Mouse (Mus musculus) CH12.LX (cell line): ENCODE data around the gene Ccdc194. TPM values are rescaled to one million over a fixed set of nuclear protein-coding genes. Genes with fewer than 3 reads are reported as not detected.

ENCODE experiments used
- DNase-seq: peaks from one replicate; pipeline ENCODE4 v3.0.0-alpha.2; 2013; ENCODE audit errors: extremely low read depth
- H3K27ac ChIP-seq: 2 replicates; pipeline ENCODE4 v1.5.1; 2012; ENCODE audit warnings: low read depth, mild to moderate bottlenecking, control low read depth, moderate library complexity; ENCODE audit not compliant: insufficient read depth
- H3K27me3 ChIP-seq: replicated peaks from 2 replicates; pipeline ENCODE3; 2012; ENCODE audit warnings: inconsistent platforms
- H3K36me3 ChIP-seq, 2 experiments: replicated peaks in 1 of 2; 2 replicates each; pipeline versions ENCODE3 to v1.6.1; 2012; ENCODE audit warnings: inconsistent platforms in 1 of 2, low read length in 1 of 2, mild to moderate bottlenecking in 1 of 2, mixed read lengths in 1 of 2, moderate library complexity in 1 of 2; ENCODE audit not compliant: control insufficient read depth in 1 of 2, insufficient read depth in 1 of 2
- H3K4me1 ChIP-seq, 2 experiments: 2 replicates each; pipeline ENCODE4 v1.6.1; 2012; ENCODE audit warnings: inconsistent platforms in 1 of 2, moderate library complexity in 1 of 2; ENCODE audit not compliant: insufficient read depth in 2 of 2, control insufficient read depth in 1 of 2
- H3K4me2 ChIP-seq: 2 replicates; pipeline ENCODE4 v1.6.1; 2012; ENCODE audit warnings: low read depth, mild to moderate bottlenecking, control low read depth; ENCODE audit not compliant: poor library complexity, insufficient read depth, severe bottlenecking
- H3K4me3 ChIP-seq, 3 experiments: fragments of 150-350 bp in 1 of 3; sonication (generic) in 1 of 3; replicated peaks in 1 of 3; 2 replicates each; pipeline versions ENCODE3 to v1.5.1; 2011 to 2012; ENCODE audit warnings: low read depth in 2 of 3, low read length in 2 of 3, mild to moderate bottlenecking in 2 of 3, moderate library complexity in 2 of 3, control low read depth in 1 of 3, improper control_type of control experiment in 1 of 3, inconsistent platforms in 1 of 3, mixed read lengths in 1 of 3; ENCODE audit not compliant: poor library complexity in 1 of 3
- H3K79me2 ChIP-seq: replicated peaks from 2 replicates; pipeline ENCODE4 v1.6.1; 2012; ENCODE audit warnings: mild to moderate bottlenecking, moderate library complexity; ENCODE audit not compliant: control insufficient read depth, poor library complexity, insufficient read depth, severe bottlenecking; ENCODE audit errors: extremely low read depth
- H3K9ac ChIP-seq: 2 replicates; pipeline ENCODE4 v1.6.1; 2012; ENCODE audit warnings: low read depth, mild to moderate bottlenecking, control low read depth, moderate library complexity; ENCODE audit not compliant: insufficient read depth
- H3K9me3 ChIP-seq: replicated peaks from 2 replicates; pipeline ENCODE3; 2012; ENCODE audit warnings: low read length, inconsistent platforms, mixed read lengths
- CTCF ChIP-seq, 2 experiments: IDR thresholded peaks in 1 of 2; conservative IDR thresholded peaks in 1 of 2; 2 replicates each; pipeline ENCODE4 v1.5.1; 2011 to 2012; ENCODE audit warnings: low read depth in 2 of 2, low read length in 2 of 2, improper control_type of control experiment in 1 of 2, inconsistent platforms in 1 of 2, mild to moderate bottlenecking in 1 of 2, moderate library complexity in 1 of 2
- ELF1 ChIP-seq: IDR thresholded peaks from 2 replicates; pipeline ENCODE4 v1.6.1; 2014; ENCODE audit warnings: low read depth, mild to moderate bottlenecking, inconsistent platforms, low read length, improper control_type of control experiment
- MEF2A ChIP-seq: IDR thresholded peaks from 2 replicates; pipeline ENCODE4 v1.6.1; 2014; ENCODE audit warnings: low read depth, mild to moderate bottlenecking, inconsistent platforms, low read length, improper control_type of control experiment, borderline replicate concordance
- MXI1 ChIP-seq: IDR thresholded peaks from 2 replicates; pipeline ENCODE4 v1.6.1; 2011; ENCODE audit warnings: mild to moderate bottlenecking, low read depth, low read length, improper control_type of control experiment
- MYC ChIP-seq: IDR thresholded peaks from 2 replicates; pipeline ENCODE4 v1.6.1; 2011; ENCODE audit warnings: low read depth, mild to moderate bottlenecking, improper control_type of control experiment, low read length
- NELFE ChIP-seq: IDR thresholded peaks from 2 replicates; pipeline ENCODE4 v1.6.1; 2011; ENCODE audit warnings: low read depth, low read length, improper control_type of control experiment
- NRF1 ChIP-seq: IDR thresholded peaks from 2 replicates; pipeline ENCODE4 v1.6.1; 2014; ENCODE audit warnings: low read depth, mild to moderate bottlenecking, inconsistent platforms, low read length, improper control_type of control experiment, moderate library complexity
- PAX5 ChIP-seq: IDR thresholded peaks from 2 replicates; pipeline ENCODE4 v1.6.1; 2012; ENCODE audit warnings: low read length, inconsistent platforms, mixed read lengths
- POLR2A ChIP-seq: IDR thresholded peaks from 2 replicates; pipeline ENCODE4 v1.6.1; 2011; ENCODE audit warnings: low read depth, mild to moderate bottlenecking, improper control_type of control experiment, low read length
- RAD21 ChIP-seq: IDR thresholded peaks from 2 replicates; pipeline ENCODE4 v1.6.1; 2011; ENCODE audit warnings: low read depth, mild to moderate bottlenecking, low read length, improper control_type of control experiment, moderate library complexity
- RCOR1 ChIP-seq: conservative IDR thresholded peaks from 2 replicates; pipeline ENCODE4 v1.6.1; 2012; ENCODE audit warnings: low read depth, mild to moderate bottlenecking, inconsistent platforms, low read length, improper control_type of control experiment
- SMC3 ChIP-seq: IDR thresholded peaks from 2 replicates; pipeline ENCODE4 v1.6.1; 2011; ENCODE audit warnings: low read depth, low read length, improper control_type of control experiment
- UBTF ChIP-seq: IDR thresholded peaks from 2 replicates; pipeline ENCODE4 v1.6.1; 2012; ENCODE audit warnings: low read depth, mild to moderate bottlenecking, inconsistent platforms, low read length, improper control_type of control experiment, moderate library complexity
- USF1 ChIP-seq: IDR thresholded peaks from 2 replicates; pipeline ENCODE4 v1.6.1; 2014; ENCODE audit warnings: low read depth, mild to moderate bottlenecking, inconsistent platforms, low read length, improper control_type of control experiment
- ZC3H11A ChIP-seq: IDR thresholded peaks from 2 replicates; pipeline ENCODE4 v1.6.1; 2012; ENCODE audit warnings: low read depth, mild to moderate bottlenecking, inconsistent platforms, low read length, improper control_type of control experiment
- ZKSCAN1 ChIP-seq: IDR thresholded peaks from 2 replicates; pipeline ENCODE4 v1.6.1; 2012; ENCODE audit warnings: low read depth, inconsistent platforms, low read length, improper control_type of control experiment, borderline replicate concordance
- ZNF384 ChIP-seq: IDR thresholded peaks from 2 replicates; pipeline ENCODE4 v1.6.1; 2012; ENCODE audit warnings: low read depth, low read length, improper control_type of control experiment, inconsistent platforms
- dilution Hi-C: fragments of 300-500 bp; cut with MboI; formaldehyde crosslinking; loops from 2 replicates; pipeline ENCODE4 v1.14.3; 2020; ENCODE audit warnings: low sequenced_read_pairs; ENCODE audit not compliant: extremely low pct_unique_long_range_greater_than_20kb, extremely low pct_ligation_motif_present
- in situ Hi-C: fragments of 300-500 bp; cut with MboI; formaldehyde crosslinking; loops from 3 replicates; pipeline ENCODE4 v1.14.3; 2019; ENCODE audit warnings: low sequenced_read_pairs, low pct_ligation_motif_present, low pct_unique_long_range_greater_than_20kb, mixed read lengths
- polyA plus RNA-seq: library from polyadenylated mRNA; unstranded; fragments of >175 nt; gene quantifications from 2 replicates; pipeline ENCODE4 v1.2.1, GENCODE M21; 2012; ENCODE audit warnings: low read depth; ENCODE audit not compliant: insufficient read length
- total RNA-seq, 2 experiments: library from RNA; depleted of rRNA; stranded (reverse); fragments of 300-350 nt in 1 of 2; fragments of >200 nt in 1 of 2; gene quantifications; 2 replicates each; pipeline ENCODE4 v1.2.3; 2012 to 2014

Ccdc194 gene
- total and polyA plus RNA-seq, 3 experiments = not detected

GRCm38 (mm10) chr8:71562751-71563150 lies 37.2 kb upstream of the Ccdc194 start (continued):
- 0 out of 2 replicates have a peak, but pooled peaks have one; percentile 47 for TF ChIP-seq NRF1
- TF ChIP-seq PAX5 = no peak
- TF ChIP-seq MXI1 = peak; percentile 47; the same call in 1 of the 2 replicates
- TF ChIP-seq USF1 = no peak
- no peak for TF ChIP-seq MYC
- TF ChIP-seq ZNF384 = no peak

GRCm38 (mm10) chr8:71561401-71561800 lies 35.9 kb upstream of the Ccdc194 start:
- in situ Hi-C loops (loop anchor here (5.0 kb wide), 1 partner anchor 71 kb away; no protein-coding TSS in a partner anchor), dilution Hi-C loops (no loop called here)
- peak; percentile 52; the same call in 1 of the 2 replicates for TF ChIP-seq MYC
- peak; percentile 90 to 99 for TF ChIP-seq CTCF (conservative IDR thresholded peaks at IDR 0.05 in 1 of 2, IDR thresholded peaks at IDR 0.05 in 1 of 2; ENCODE audit: low read depth in 2 of 2, low read length in 2 of 2)
- no peak for TF ChIP-seq UBTF
- TF ChIP-seq ELF1 = peak; percentile 70
- peak; percentile 94 for TF ChIP-seq ZC3H11A
- TF ChIP-seq ZKSCAN1 = no peak
- TF ChIP-seq SMC3 = peak; percentile 100
- peak; percentile 37; the same call in 1 of the 2 replicates for TF ChIP-seq NELFE
- no peak for TF ChIP-seq POLR2A
- TF ChIP-seq RAD21 = peak; percentile 99
- no peak for TF ChIP-seq RCOR1
- DNase-seq = peak; percentile 77
- Histone ChIP-seq H3K27me3 (peaks cover 20% of the 10 kb centered on the region), H3K9me3 (peaks cover 16% of the 10 kb centered on the region), H3K4me3 (no peak overlapping the region), H3K36me3 (no peaks in the 10 kb centered on the region), H3K79me2 (no peaks in the 10 kb centered on the region), H3K4me1 (peaks cover 10 to 20% of the 10 kb centered on the region in 2 experiments), H3K27ac (no peak overlapping the region), H3K4me2 (no peak overlapping the region), H3K9ac (no peak overlapping the region)

- dilution Hi-C loops = no loop called here
- H3K9me3 ChIP-seq = peaks cover 16% of the 10 kb centered on the region
- no peak for TF ChIP-seq NELFE
- no peak for TF ChIP-seq MEF2A
- no peak for TF ChIP-seq CTCF (conservative IDR thresholded peaks at IDR 0.05 in 1 of 2, IDR thresholded peaks at IDR 0.05 in 1 of 2; ENCODE audit: low read depth in 2 of 2, low read length in 2 of 2)
- TF ChIP-seq USF1 = no peak
- TF ChIP-seq, all 38 proteins: peak for 0
- no peaks in the 10 kb centered on the region for H3K36me3 ChIP-seq
- DNase-seq = no peak
- H3K4me1 ChIP-seq = peaks cover 10 to 20% of the 10 kb centered on the region in 2 experiments
- peaks cover 20% of the 10 kb centered on the region for H3K27me3 ChIP-seq
- H3K27ac ChIP-seq = no peak overlapping the region
- H3K4me3 ChIP-seq = no peak overlapping the region
- H3K4me2 ChIP-seq = no peak overlapping the region
- H3K9ac ChIP-seq = no peak overlapping the region
- in situ Hi-C loops = loop anchor here (5.0 kb wide), 1 partner anchor 72 kb away; no protein-coding TSS in a partner anchor
- H3K79me2 ChIP-seq = no peaks in the 10 kb centered on the region
These were observed 35.3 kb upstream of the Ccdc194 start for GRCm38 (mm10) chr8:71560765-71561164.
